Mouse (Mus musculus): ENCODE measurements around the gene Clybl. TPM values are rescaled to one million over a fixed set of nuclear protein-coding genes. Genes with fewer than 3 reads are reported as not detected.

Gene Clybl
- polyA plus RNA-seq, 1 experiment from 2014 or later: 17.5 TPM

DNA sequence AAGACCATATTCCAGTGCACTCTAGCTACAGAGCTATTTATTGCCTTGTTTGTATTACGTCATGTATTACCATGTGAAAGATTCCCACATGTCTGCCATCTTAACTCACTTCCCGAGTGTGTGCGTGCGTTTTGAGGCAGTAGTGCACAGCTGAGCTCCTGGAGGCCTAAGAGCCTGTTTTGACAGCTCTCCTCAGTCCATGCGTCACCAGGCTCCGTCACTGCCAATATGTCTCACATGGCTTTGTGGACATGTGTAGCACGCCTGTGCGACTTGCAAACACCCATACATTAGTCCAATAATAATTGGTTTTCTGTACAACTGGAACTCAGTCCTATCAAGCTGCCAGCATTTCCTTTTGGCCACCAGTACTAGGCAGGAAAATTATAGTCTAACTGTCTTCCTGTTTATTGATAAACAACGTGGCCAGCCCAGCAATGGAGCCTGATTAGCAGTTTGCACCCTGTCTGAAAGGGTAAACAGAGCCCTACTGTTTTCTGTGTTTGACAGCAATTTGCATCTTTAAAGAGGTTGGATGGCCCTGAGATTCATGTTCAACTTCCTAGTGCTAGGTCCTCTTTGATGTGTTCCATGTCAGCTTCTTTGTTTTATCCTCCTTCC lies 142.4 kb downstream of the Clybl start:
- no peak overlapping the region for H3K27ac ChIP-seq (replicated peaks)
- H3K4me2 ChIP-seq: no peak overlapping the region
- H3K4me3 ChIP-seq: no peak overlapping the region
- 56% methylated on average over 9 of the region's 9 CpGs for WGBS
- no peaks in the 10 kb centered on the region for H3K27me3 ChIP-seq
- no peaks in the 10 kb centered on the region for H3K9me3 ChIP-seq
- H3K36me3 ChIP-seq: no peaks in the 10 kb centered on the region
- H3K9ac ChIP-seq: no peak overlapping the region
- no peak for ATAC-seq (ENCODE audit: low FRiP score, low read depth)
- H3K4me1 ChIP-seq (replicated peaks): no peaks in the 10 kb centered on the region

DNA sequence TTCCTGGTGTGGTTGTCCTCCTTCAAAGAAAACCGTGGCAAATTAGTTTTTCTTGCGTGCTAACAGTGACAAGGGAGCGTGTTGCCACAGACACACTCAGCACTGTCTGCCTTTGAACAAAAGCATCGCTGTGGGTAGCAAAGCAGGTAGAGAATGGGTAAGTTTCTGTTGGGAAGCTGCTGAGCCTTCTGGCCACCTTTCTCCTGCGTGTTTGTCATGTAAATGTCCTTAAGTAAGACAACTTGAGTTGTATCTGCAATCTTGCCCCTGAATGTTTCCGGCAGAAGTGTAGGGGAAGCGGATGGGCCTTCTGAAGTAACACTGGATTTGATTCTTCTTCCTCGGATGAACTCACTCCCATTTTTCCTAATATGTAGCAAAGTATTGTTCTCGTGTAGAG lies 148.6 kb downstream of the Clybl start:
- Histone ChIP-seq H3K4me3 (no peak overlapping the region), H3K4me2 (no peak overlapping the region), H3K4me1 (replicated peaks) (no peaks in the 10 kb centered on the region), H3K27me3 (no peaks in the 10 kb centered on the region), H3K27ac (replicated peaks) (no peak overlapping the region), H3K36me3 (no peaks in the 10 kb centered on the region), H3K9ac (no peak overlapping the region), H3K9me3 (no peaks in the 10 kb centered on the region)
- no peak for ATAC-seq (ENCODE audit: low FRiP score, low read depth)
- WGBS: 59% methylated on average over 9 of the region's 9 CpGs

DNA sequence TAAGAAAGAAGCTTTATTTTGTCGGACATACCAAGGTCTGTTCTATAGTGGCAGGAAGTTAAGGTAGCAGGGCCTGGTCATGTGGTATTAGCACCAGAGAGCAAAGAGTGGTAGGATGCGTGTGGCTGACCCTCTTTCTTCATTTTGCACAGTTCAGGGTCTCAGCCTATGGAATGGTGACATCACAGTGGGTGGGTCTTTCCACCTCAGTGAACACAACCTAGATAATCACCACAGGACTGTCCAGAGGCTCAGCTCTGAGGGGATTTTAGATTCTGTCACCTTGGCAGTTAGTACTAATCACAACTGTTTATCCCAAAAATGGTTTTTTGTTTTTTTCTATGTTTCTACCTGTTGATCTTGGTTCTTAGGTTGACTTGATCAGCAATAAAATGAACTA lies 149.2 kb downstream of the Clybl start:
- no peak overlapping the region for H3K4me3 ChIP-seq
- H3K4me1 ChIP-seq (replicated peaks): no peaks in the 10 kb centered on the region
- no peaks in the 10 kb centered on the region for H3K36me3 ChIP-seq
- WGBS: 77% methylated on average over 2 of the region's 2 CpGs
- H3K27ac ChIP-seq (replicated peaks): no peak overlapping the region
- H3K9me3 ChIP-seq: no peaks in the 10 kb centered on the region
- ATAC-seq (ENCODE audit: low FRiP score, low read depth): no peak
- no peak overlapping the region for H3K4me2 ChIP-seq
- H3K27me3 ChIP-seq: no peaks in the 10 kb centered on the region
- no peak overlapping the region for H3K9ac ChIP-seq

DNA sequence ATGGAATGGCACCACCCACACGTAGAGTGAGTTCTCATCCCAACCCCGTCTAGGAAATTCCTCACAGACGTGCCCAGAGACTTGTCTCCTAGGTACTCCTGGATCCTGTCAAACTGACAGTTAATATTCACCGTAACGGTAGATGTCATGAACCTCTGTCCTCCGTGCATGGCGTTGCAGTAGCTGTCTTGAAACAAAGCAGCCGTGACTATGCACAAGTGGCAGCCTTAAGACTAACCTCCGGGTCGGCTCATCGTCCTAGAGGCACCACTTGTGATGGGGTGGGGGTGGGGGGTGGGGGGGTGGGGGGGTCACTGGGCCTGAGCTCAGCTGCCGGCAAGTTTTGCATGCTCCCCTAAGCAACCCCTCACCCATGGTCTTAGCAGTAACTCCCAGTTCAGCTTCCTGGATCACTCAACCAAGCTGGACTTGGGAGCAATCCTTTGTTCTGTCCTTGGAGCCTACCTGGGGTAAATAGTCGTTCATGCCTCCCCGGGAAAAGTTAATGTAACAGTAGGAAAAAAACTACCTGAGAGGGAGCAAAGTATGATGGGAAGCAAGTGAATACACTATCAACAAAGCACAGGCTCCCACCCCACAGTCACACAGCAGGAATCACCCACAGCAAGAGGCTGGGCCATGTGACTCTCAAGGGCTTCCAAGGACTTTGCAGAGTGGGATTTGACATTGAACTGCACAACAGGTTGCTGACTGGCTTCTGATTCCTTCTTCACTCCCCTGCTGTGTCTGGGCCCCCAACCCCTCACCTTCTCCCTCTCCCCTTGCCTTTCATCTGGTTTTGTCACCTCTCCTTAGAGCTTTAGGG lies 150.3 kb downstream of the Clybl start:
- no peak for ATAC-seq (ENCODE audit: low FRiP score, low read depth)
- Histone ChIP-seq H3K4me3 (no peak overlapping the region), H3K4me1 (replicated peaks) (no peaks in the 10 kb centered on the region), H3K4me2 (no peak overlapping the region), H3K27ac (replicated peaks) (no peak overlapping the region), H3K9ac (no peak overlapping the region), H3K9me3 (no peaks in the 10 kb centered on the region), H3K27me3 (no peaks in the 10 kb centered on the region), H3K36me3 (no peaks in the 10 kb centered on the region)
- WGBS: 45% methylated on average over 14 of the region's 14 CpGs

DNA sequence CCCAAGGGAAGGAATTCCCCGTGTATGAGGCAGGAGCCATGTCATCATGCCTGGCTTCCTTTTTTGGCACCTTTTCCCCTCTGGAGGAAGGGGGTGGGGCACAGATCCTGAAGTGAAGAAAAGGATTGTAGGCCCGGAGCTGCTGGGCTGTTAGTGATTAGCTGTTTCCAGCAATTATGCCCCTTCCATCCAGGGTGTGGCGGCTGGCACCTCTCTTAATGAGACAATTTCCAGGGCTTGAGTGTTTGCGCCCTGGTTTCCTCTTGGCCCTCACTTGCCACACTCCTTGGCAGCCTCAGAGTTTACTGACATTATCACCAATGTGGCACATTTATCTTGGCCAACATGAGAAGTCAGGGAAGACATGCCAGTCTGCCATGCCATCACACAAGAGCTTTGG lies 155.5 kb downstream of the Clybl start:
- Histone ChIP-seq H3K9me3 (no peaks in the 10 kb centered on the region), H3K4me2 (no peak overlapping the region), H3K9ac (no peak overlapping the region), H3K4me3 (no peak overlapping the region), H3K27ac (replicated peaks) (no peak overlapping the region), H3K27me3 (no peaks in the 10 kb centered on the region), H3K36me3 (no peaks in the 10 kb centered on the region), H3K4me1 (replicated peaks) (no peaks in the 10 kb centered on the region)
- ATAC-seq (ENCODE audit: low FRiP score, low read depth): no peak
- 56% methylated on average over 4 of the region's 4 CpGs for WGBS

DNA sequence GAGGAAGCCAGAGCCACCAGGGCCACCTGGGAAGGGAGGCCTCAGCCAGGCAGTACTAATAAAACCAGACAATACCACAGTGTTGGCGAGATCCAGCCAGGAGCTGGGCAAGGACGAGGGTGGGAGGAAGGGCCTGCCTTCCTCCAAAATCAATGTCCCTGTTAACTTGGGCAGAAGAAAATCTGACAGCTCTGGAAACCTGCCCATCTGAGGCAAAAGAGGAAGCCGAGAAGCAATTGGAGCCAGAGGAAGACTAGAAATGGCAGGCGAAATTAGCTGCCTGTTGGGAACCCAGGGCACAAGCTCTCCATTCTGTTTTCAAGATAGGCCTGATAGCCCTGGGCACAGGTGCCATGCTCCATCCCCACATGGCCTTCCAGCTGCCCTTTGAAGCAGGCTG lies 157.3 kb downstream of the Clybl start:
- H3K4me3 ChIP-seq: no peak overlapping the region
- no peaks in the 10 kb centered on the region for H3K27me3 ChIP-seq
- peak; percentile 78 for ATAC-seq (ENCODE audit: low FRiP score, low read depth)
- H3K4me2 ChIP-seq: no peak overlapping the region
- no peaks in the 10 kb centered on the region for H3K36me3 ChIP-seq
- no peak overlapping the region for H3K9ac ChIP-seq
- H3K4me1 ChIP-seq (replicated peaks): no peaks in the 10 kb centered on the region
- H3K27ac ChIP-seq (replicated peaks): 0 out of 2 replicates have a peak overlapping the region, but pooled peaks have one; percentile 3
- WGBS: 67% methylated on average over 4 of the region's 4 CpGs
- H3K9me3 ChIP-seq: no peaks in the 10 kb centered on the region

DNA sequence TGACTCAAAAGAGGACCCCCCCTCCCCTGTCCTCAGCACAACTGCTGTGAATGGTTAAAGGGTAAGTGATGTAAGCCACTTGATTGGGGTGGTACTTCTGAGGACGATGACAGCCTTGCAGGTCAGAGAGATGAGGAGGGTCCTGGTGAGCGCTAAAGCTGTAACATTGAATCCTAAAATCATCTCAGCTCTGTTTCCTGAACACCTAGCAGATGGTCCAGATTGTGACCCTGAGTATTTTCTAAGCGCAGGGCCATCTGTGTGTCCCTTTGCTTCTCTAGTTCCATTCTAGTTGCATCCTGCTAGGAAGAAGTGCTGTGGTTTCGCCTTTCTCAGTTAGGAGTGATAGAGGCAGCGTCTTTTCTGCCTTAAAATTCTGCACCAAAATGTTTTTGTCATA lies 158.6 kb downstream of the Clybl start:
- ATAC-seq (ENCODE audit: low FRiP score, low read depth): no peak
- H3K9ac ChIP-seq: no peak overlapping the region
- no peak overlapping the region for H3K4me3 ChIP-seq
- no peaks in the 10 kb centered on the region for H3K9me3 ChIP-seq
- no peaks in the 10 kb centered on the region for H3K36me3 ChIP-seq
- no peak overlapping the region for H3K27ac ChIP-seq (replicated peaks)
- H3K4me1 ChIP-seq (replicated peaks): peaks cover 3% of the 10 kb centered on the region; the same call in 1 of the 2 replicates
- no peak overlapping the region for H3K4me2 ChIP-seq
- H3K27me3 ChIP-seq: no peaks in the 10 kb centered on the region
- WGBS: 87% methylated on average over 5 of the region's 5 CpGs

DNA sequence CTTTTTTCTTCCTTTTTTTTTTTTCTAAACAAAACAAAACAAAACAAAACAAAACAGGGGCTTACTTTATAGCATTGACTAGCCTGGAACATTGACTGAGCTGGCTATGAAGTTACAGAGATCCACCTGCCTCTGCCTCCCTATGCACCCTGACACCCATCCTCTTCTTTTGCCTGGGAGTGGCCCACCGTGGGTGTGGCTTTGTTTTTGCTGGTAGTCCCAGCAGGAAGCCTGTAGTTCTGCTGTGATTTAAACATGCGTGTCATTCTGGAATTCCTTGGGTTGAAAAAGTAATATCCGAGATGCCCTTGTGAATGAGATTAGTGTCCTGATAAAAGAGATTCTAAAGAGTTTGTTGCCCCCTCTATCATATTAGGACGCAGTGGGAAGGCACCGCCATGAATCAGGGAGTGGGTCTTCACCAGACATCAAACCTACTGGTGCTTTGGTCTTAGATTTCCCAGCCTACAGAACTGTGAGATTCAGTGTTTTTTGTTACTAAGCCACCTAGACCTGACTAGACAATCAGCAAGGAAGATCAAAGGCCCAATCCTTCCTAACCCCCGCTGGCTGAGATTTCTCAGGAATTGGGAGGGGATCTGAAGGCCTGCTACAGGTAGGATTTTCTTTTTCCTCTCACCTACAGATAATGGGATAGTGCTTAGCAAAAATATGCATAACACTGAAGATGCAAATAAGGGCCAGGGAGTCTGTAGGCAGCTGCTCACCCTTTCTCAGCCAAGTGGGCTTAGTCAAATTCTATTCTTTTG lies 160.3 kb downstream of the Clybl start:
- 62% methylated on average over 6 of the region's 6 CpGs for WGBS
- H3K9me3 ChIP-seq: no peaks in the 10 kb centered on the region
- no peak overlapping the region for H3K4me3 ChIP-seq

DNA sequence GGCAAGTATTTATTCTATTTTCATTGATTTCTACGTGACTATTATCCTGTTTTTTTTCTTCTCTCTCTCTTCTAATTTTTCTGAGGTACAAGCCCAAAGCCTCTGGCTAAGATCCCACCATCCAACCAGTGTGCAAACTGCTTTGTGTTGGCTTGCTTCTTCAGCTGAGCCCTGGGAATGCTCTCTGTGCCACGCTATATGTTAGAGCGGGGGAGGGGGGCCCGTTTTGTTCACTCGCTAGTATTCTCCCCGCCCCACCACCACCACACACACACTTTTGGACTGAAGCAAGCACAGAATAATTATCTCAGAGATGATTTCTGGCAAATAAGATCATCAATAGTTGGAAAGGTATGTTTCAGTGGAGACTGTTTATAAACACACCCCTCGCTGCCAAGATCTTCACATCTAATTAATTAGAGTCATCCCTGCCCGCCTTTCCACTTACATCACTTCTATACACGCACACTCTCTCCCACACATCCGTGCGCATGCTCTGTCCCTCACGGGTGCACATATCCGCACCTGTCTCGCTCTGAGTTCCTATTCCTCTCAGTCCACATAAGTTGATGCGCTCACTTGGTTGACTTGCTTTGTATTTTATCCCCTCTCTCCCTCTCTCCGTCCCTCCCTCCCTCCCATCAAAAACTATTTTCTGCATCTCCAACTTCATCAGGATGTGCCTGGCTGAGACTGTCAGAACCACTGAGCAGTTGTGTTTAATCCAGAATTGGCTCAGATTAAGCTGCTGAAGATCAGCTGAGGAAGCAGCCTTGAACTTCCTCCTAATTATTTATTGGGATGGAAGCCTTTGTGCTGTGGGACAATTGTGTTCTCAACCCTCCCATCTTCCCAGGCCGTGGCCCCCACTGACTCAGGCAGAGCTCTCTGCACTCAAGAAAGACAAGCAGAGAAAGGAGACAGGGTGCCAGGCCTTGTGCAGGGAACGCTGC lies 163.0 kb downstream of the Clybl start:
- ATAC-seq (ENCODE audit: low FRiP score, low read depth): peak; percentile 76
- 51% methylated on average over 18 of the region's 18 CpGs for WGBS
- peak overlapping the region; percentile 6; the same call in 1 of the 2 replicates for H3K4me3 ChIP-seq
- H3K27ac ChIP-seq (replicated peaks): peak overlapping the region; percentile 6
- H3K4me1 ChIP-seq (replicated peaks): peaks cover 3% of the 10 kb centered on the region
- H3K27me3 ChIP-seq: no peaks in the 10 kb centered on the region
- H3K9ac ChIP-seq: no peak overlapping the region
- H3K4me2 ChIP-seq: peak overlapping the region; percentile 34
- no peaks in the 10 kb centered on the region for H3K9me3 ChIP-seq
- H3K36me3 ChIP-seq: no peaks in the 10 kb centered on the region

More for the DNA sequence above, 160.3 kb downstream of the Clybl start:
- no peak overlapping the region for H3K9ac ChIP-seq
- H3K27ac ChIP-seq (replicated peaks): no peak overlapping the region
- no peak for ATAC-seq (ENCODE audit: low FRiP score, low read depth)
- no peaks in the 10 kb centered on the region for H3K36me3 ChIP-seq
- H3K27me3 ChIP-seq: no peaks in the 10 kb centered on the region
- H3K4me2 ChIP-seq: no peak overlapping the region
- H3K4me1 ChIP-seq (replicated peaks): peaks cover 3% of the 10 kb centered on the region; the same call in 1 of the 2 replicates

DNA sequence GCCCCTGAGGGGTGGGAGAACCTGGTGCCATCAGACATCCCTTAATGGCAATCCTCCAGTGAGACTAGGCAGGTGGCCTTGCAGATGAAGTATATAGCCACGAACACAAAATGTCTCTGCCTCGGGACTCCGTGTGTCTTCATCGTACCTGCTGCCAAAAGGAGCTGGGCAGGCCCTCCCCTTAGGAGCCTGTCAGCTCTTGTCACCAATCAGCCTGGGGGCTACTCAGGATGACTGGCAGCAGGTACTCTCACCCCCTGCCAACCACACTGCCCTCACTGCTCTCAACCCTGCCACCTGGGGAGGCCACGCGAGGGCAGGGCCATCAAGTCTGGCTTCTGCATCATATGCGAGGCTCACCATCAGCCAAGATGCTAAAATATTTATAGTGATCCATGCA lies 166.6 kb downstream of the Clybl start:
- H3K27me3 ChIP-seq: no peaks in the 10 kb centered on the region
- peaks cover 3% of the 10 kb centered on the region for H3K4me1 ChIP-seq (replicated peaks)
- no peak overlapping the region for H3K9ac ChIP-seq
- peak; percentile 59; the same call in 1 of the 2 replicates for ATAC-seq (ENCODE audit: low FRiP score, low read depth)
- H3K27ac ChIP-seq (replicated peaks): no peak overlapping the region
- H3K4me3 ChIP-seq: no peak overlapping the region
- 78% methylated on average over 7 of the region's 7 CpGs for WGBS
- no peaks in the 10 kb centered on the region for H3K9me3 ChIP-seq
- H3K36me3 ChIP-seq: no peaks in the 10 kb centered on the region
- no peak overlapping the region for H3K4me2 ChIP-seq

DNA sequence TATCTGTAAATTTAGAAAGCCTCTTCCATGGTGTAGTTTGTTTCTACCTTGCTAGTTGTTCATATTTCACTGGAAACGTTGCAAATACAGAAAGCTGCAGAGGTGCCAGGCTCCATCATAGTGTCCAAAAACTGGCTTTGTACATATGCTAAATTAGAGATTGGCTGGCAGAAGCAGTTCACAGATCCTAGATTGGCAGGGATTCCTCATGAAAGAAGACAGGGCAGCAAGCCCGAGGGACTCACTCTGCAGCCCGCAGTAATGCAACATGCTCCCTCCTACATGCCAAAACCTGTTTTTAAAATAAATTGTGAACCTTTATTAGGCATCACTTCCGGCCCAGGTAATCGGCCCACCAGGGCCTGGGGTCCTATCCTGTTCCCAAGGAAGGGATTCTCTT lies 167.8 kb downstream of the Clybl start:
- no peaks in the 10 kb centered on the region for H3K9me3 ChIP-seq
- ATAC-seq (ENCODE audit: low FRiP score, low read depth): no peak
- H3K27ac ChIP-seq (replicated peaks): no peak overlapping the region
- 78% methylated on average over 5 of the region's 5 CpGs for WGBS
- H3K4me1 ChIP-seq (replicated peaks): peaks cover under 1% of the 10 kb centered on the region
- H3K4me3 ChIP-seq: no peak overlapping the region
- no peaks in the 10 kb centered on the region for H3K27me3 ChIP-seq
- no peak overlapping the region for H3K4me2 ChIP-seq
- no peak overlapping the region for H3K9ac ChIP-seq
- no peaks in the 10 kb centered on the region for H3K36me3 ChIP-seq
